Mouse (Mus musculus) intestine, postnatal 0 days (tissue): Measurements from ENCODE around the gene Foxf2. TPM values are rescaled to one million over a fixed set of nuclear protein-coding genes. Genes with fewer than 3 reads are reported as not detected.

Experiments used
- ATAC-seq: fragments of 200-750 bp; cut with Nextera tagmentation; 2 replicates; pipeline ENCODE4 v1.8.0; 2017; ENCODE audit warnings: mild to moderate bottlenecking, moderate TSS enrichment, moderate library complexity
- H3K27ac ChIP-seq: fragments of 300-500 bp; sonication (generic); 2 replicates; pipeline ENCODE4 v1.5.1; 2014; ENCODE audit warnings: mild to moderate bottlenecking, low read depth, low read length, moderate library complexity
- H3K27me3 ChIP-seq: fragments of 300-500 bp; sonication (generic); replicated peaks from 2 replicates; pipeline ENCODE4 v1.6.1; 2014; ENCODE audit warnings: low read length, mixed read lengths; ENCODE audit not compliant: control insufficient read depth, insufficient read depth
- H3K36me3 ChIP-seq: fragments of 300-500 bp; sonication (generic); 2 replicates; pipeline ENCODE4 v1.6.1; 2014; ENCODE audit warnings: mild to moderate bottlenecking, moderate library complexity; ENCODE audit not compliant: control insufficient read depth, insufficient read depth
- H3K4me1 ChIP-seq: fragments of 300-500 bp; sonication (generic); replicated peaks from 2 replicates; pipeline ENCODE4 v1.6.1; 2014; ENCODE audit warnings: antibody characterized with exemption, low read length, mixed read lengths; ENCODE audit not compliant: control insufficient read depth, insufficient read depth
- H3K4me2 ChIP-seq: fragments of 300-500 bp; sonication (generic); replicated peaks from 2 replicates; pipeline ENCODE4 v1.6.1; 2014; ENCODE audit warnings: low read depth, mild to moderate bottlenecking, moderate library complexity
- H3K4me3 ChIP-seq: fragments of 300-500 bp; sonication (generic); 2 replicates; pipeline ENCODE4 v1.5.1; 2014; ENCODE audit warnings: low read depth, low read length
- H3K9ac ChIP-seq: fragments of 300-500 bp; sonication (generic); 2 replicates; pipeline ENCODE4 v1.6.1; 2014; ENCODE audit warnings: mild to moderate bottlenecking, low read depth, low read length
- H3K9me3 ChIP-seq: fragments of 300-500 bp; sonication (generic); 2 replicates; pipeline ENCODE4 v1.6.1; 2016; ENCODE audit warnings: mixed run types; ENCODE audit not compliant: control insufficient read depth
- CTCF ChIP-seq: sonication (generic); IDR thresholded peaks from 2 replicates; pipeline ENCODE4 v1.5.1; 2016; ENCODE audit warnings: low read depth, mild to moderate bottlenecking, control low read depth, antibody characterized with exemption, moderate library complexity
- WGBS: fragments of 180-500 bp; shearing (Covaris S2); extraction: QIAGEN DNeasy Blood & Tissue Kit; methylation state at CpG from one replicate; pipeline ENCODE4 v1.1.7; 2014; 5-methylcytosine and 5-hydroxymethylcytosine counted together
- polyA plus RNA-seq: library from polyadenylated mRNA; unstranded; fragments of >200 nt; fragmentation: Nextera tagmentation; extraction: Ambion mirVana; gene quantifications from 2 replicates; pipeline ENCODE4 v1.2.1, GENCODE M21; 2015

Foxf2 gene
- polyA plus RNA-seq, result 9.3 and 10.6 TPM in 2 replicates

GRCm38 (mm10) chr13:31625333-31626101 is at the start of gene Foxf2:
TSS of gene Foxf2 (plus strand) at chr13:31625816.
- Histone ChIP-seq H3K9ac (peak within 1 kb of the TSS; percentile 73), H3K27me3 (peaks cover 99% of the 10 kb centered on the region), H3K4me1 (no peaks in the 10 kb centered on the region), H3K4me3 (peak within 1 kb of the TSS; percentile 64), H3K27ac (peak within 1 kb of the TSS; percentile 77), H3K36me3 (no peaks in the 10 kb centered on the region), H3K9me3 (no peaks in the 10 kb centered on the region), H3K4me2 (peak within 1 kb of the TSS; percentile 60)
- peak; percentile 42 for ATAC-seq
- WGBS, result 1% methylated on average over 43 of the region's 74 CpGs
- TF ChIP-seq CTCF, result no peak

GRCm38 (mm10) chr13:31576696-31577095 is 48.9 kb upstream of the Foxf2 start:
- ATAC-seq, result no peak
- TF ChIP-seq CTCF, result no peak
- Histone ChIP-seq H3K9me3 (no peaks in the 10 kb centered on the region), H3K36me3 (no peaks in the 10 kb centered on the region), H3K27me3 (no peaks in the 10 kb centered on the region), H3K4me2 (no peak overlapping the region), H3K9ac (no peak overlapping the region), H3K27ac (no peak overlapping the region), H3K4me1 (no peaks in the 10 kb centered on the region), H3K4me3 (no peak overlapping the region)
- 29% methylated on average over 4 of the region's 4 CpGs for WGBS

GRCm38 (mm10) chr13:31577576-31577975 is 48.0 kb upstream of the Foxf2 start:
- no peak for ATAC-seq

GRCm38 (mm10) chr13:31578389-31578788 is 47.2 kb upstream of the Foxf2 start:
- ATAC-seq, result peak; percentile 94
- WGBS, result 31% methylated on average over 10 of the region's 10 CpGs
- Histone ChIP-seq H3K36me3 (no peaks in the 10 kb centered on the region), H3K27ac (no peak overlapping the region), H3K9me3 (no peaks in the 10 kb centered on the region), H3K4me3 (no peak overlapping the region), H3K4me2 (peak overlapping the region; percentile 37), H3K9ac (no peak overlapping the region), H3K27me3 (no peaks in the 10 kb centered on the region), H3K4me1 (no peaks in the 10 kb centered on the region)
- TF ChIP-seq CTCF, result peak; percentile 30

More at GRCm38 (mm10) chr13:31577576-31577975, 48.0 kb upstream of the Foxf2 start:
- Histone ChIP-seq H3K36me3 (no peaks in the 10 kb centered on the region), H3K4me3 (no peak overlapping the region), H3K27ac (peak overlapping the region; percentile 28; the same call in 1 of the 2 replicates), H3K9me3 (no peaks in the 10 kb centered on the region), H3K4me2 (no peak overlapping the region), H3K27me3 (no peaks in the 10 kb centered on the region), H3K9ac (no peak overlapping the region), H3K4me1 (no peaks in the 10 kb centered on the region)
- TF ChIP-seq CTCF, result no peak
- 36% methylated on average over 6 of the region's 6 CpGs for WGBS

GRCm38 (mm10) chr13:31579866-31580265 is 45.8 kb upstream of the Foxf2 start:
- H3K27ac ChIP-seq, result no peak overlapping the region

GRCm38 (mm10) chr13:31587341-31587740 is 38.3 kb upstream of the Foxf2 start:
- TF ChIP-seq CTCF, result no peak
- Histone ChIP-seq H3K27me3 (no peaks in the 10 kb centered on the region), H3K4me3 (no peak overlapping the region), H3K36me3 (no peaks in the 10 kb centered on the region), H3K4me2 (no peak overlapping the region), H3K9me3 (no peaks in the 10 kb centered on the region), H3K27ac (no peak overlapping the region), H3K4me1 (no peaks in the 10 kb centered on the region), H3K9ac (no peak overlapping the region)
- WGBS, result 68% methylated on average over 5 of the region's 5 CpGs
- ATAC-seq, result no peak

More at GRCm38 (mm10) chr13:31579866-31580265, 45.8 kb upstream of the Foxf2 start:
- ATAC-seq, result peak; percentile 72
- no peaks in the 10 kb centered on the region for H3K4me1 ChIP-seq
- H3K4me3 ChIP-seq, result no peak overlapping the region
- 38% methylated on average over 9 of the region's 9 CpGs for WGBS
- no peaks in the 10 kb centered on the region for H3K9me3 ChIP-seq
- no peaks in the 10 kb centered on the region for H3K36me3 ChIP-seq
- H3K4me2 ChIP-seq, result peak overlapping the region; percentile 32; the same call in 1 of the 2 replicates
- TF ChIP-seq CTCF, result peak; percentile 91
- no peak overlapping the region for H3K9ac ChIP-seq
- no peaks in the 10 kb centered on the region for H3K27me3 ChIP-seq
